Mouse (Mus musculus): Measurements from ENCODE around the gene Dscaml1. TPM values are rescaled to one million over a fixed set of nuclear protein-coding genes. Genes with fewer than 3 reads are reported as not detected.

Gene Dscaml1
- polyA plus RNA-seq, 1 experiment from 2014 or later: 0.23 TPM

DNA sequence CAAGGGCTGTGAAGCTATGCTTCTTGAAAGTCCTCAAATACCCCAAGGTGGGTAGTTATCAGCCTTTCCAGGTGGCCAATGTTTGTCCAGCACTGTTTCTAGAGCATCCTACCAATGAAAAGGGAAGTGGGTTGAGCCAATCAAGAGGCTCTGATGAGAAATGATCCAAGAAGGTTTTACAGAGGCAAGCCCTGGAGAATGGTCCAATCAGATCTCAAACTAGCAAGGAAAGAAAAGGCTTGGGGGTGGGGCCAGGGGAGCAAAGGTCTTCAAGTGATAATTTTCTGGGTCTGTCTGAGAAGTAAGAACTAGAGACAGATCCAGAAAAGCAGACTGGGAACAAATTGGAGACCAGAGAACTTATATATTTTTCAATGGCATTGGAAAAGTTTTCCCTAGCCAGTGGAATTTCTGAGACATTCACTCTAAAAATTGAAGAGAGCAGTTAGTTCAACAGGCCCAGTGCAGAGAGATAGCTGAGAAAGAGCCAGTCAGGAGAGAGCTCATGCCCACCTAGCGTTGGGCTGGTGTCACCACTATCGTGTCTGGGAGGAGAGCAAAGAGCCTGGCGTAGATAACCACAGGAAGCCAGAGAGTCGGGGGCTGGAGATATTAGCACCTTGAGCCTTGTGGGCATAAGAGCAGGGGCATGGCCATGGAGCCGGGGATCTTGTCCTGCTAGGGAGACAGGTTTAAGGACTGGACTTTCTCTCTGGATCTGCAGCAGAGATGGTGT is 140.6 kb downstream of the Dscaml1 start:
- no peak overlapping the region for H3K27ac ChIP-seq (ENCODE audit: low read depth, low read length)
- no peak overlapping the region for H3K9ac ChIP-seq (ENCODE audit: low read depth, low read length)
- H3K27me3 ChIP-seq (ENCODE audit: control insufficient read depth, insufficient read depth, low read length): peaks cover 3% of the 10 kb centered on the region; the same call in 1 of the 2 replicates
- no peak overlapping the region for H3K4me2 ChIP-seq
- no peaks in the 10 kb centered on the region for H3K9me3 ChIP-seq (replicated peaks; ENCODE audit: control insufficient read depth, low read length)
- H3K36me3 ChIP-seq (ENCODE audit: control insufficient read depth, insufficient read depth, low read length): no peaks in the 10 kb centered on the region
- 45% methylated on average over 5 of the region's 5 CpGs for WGBS (ENCODE audit: insufficient replicate concordance)
- H3K4me1 ChIP-seq (ENCODE audit: control insufficient read depth, insufficient read depth, low read length): no peaks in the 10 kb centered on the region
- no peak for ATAC-seq (replicated peaks; ENCODE audit: insufficient number of reproducible peaks, low FRiP score, low TSS enrichment)
- H3K4me3 ChIP-seq (ENCODE audit: low read depth, low read length): no peak overlapping the region

- H3K36me3 ChIP-seq (ENCODE audit: control insufficient read depth, insufficient read depth, low read length): no peaks in the 10 kb centered on the region
- H3K27me3 ChIP-seq (ENCODE audit: control insufficient read depth, insufficient read depth, low read length): peaks cover 3% of the 10 kb centered on the region; the same call in 1 of the 2 replicates
- H3K4me3 ChIP-seq (ENCODE audit: low read depth, low read length): no peak overlapping the region
- H3K27ac ChIP-seq (ENCODE audit: low read depth, low read length): no peak overlapping the region
- no peak for ATAC-seq (replicated peaks; ENCODE audit: insufficient number of reproducible peaks, low FRiP score, low TSS enrichment)
- no peak overlapping the region for H3K9ac ChIP-seq (ENCODE audit: low read depth, low read length)
- no peaks in the 10 kb centered on the region for H3K9me3 ChIP-seq (replicated peaks; ENCODE audit: control insufficient read depth, low read length)
- no peak overlapping the region for H3K4me2 ChIP-seq
- peaks cover 6% of the 10 kb centered on the region for H3K4me1 ChIP-seq (ENCODE audit: control insufficient read depth, insufficient read depth, low read length)
- WGBS (ENCODE audit: insufficient replicate concordance): 61% methylated on average over 3 of the region's 3 CpGs
Observed at GRCm38 (mm10) chr9:45569680-45570079, 143.3 kb downstream of the Dscaml1 start.

DNA sequence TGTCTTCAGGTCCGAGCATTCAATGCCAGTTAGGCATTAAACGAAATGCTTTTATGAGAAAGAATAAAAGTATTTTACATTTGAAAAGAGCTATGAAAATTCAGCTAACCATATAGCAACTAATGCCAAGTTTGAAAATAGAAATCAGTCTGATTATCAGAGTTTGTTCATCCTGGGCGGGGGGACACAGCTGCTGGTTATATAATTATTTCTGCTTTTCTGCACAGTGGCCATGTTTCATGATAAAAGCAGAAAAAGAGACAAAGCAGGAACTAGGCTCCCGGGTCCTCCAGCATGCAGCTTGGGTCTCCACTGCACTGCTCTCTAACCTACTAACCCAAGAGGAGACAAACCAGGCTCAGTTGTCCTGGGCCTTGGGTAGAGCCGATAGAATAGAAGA is 143.9 kb downstream of the Dscaml1 start:
- Histone ChIP-seq H3K9ac (ENCODE audit: low read depth, low read length) (no peak overlapping the region), H3K27me3 (ENCODE audit: control insufficient read depth, insufficient read depth, low read length) (peaks cover 3% of the 10 kb centered on the region; the same call in 1 of the 2 replicates), H3K4me1 (ENCODE audit: control insufficient read depth, insufficient read depth, low read length) (peaks cover 6% of the 10 kb centered on the region), H3K27ac (ENCODE audit: low read depth, low read length) (no peak overlapping the region), H3K4me3 (ENCODE audit: low read depth, low read length) (no peak overlapping the region), H3K9me3 (replicated peaks; ENCODE audit: control insufficient read depth, low read length) (no peaks in the 10 kb centered on the region), H3K4me2 (no peak overlapping the region), H3K36me3 (ENCODE audit: control insufficient read depth, insufficient read depth, low read length) (no peaks in the 10 kb centered on the region)
- no peak for ATAC-seq (replicated peaks; ENCODE audit: insufficient number of reproducible peaks, low FRiP score, low TSS enrichment)
- 77% methylated on average over 5 of the region's 5 CpGs for WGBS (ENCODE audit: insufficient replicate concordance)

DNA sequence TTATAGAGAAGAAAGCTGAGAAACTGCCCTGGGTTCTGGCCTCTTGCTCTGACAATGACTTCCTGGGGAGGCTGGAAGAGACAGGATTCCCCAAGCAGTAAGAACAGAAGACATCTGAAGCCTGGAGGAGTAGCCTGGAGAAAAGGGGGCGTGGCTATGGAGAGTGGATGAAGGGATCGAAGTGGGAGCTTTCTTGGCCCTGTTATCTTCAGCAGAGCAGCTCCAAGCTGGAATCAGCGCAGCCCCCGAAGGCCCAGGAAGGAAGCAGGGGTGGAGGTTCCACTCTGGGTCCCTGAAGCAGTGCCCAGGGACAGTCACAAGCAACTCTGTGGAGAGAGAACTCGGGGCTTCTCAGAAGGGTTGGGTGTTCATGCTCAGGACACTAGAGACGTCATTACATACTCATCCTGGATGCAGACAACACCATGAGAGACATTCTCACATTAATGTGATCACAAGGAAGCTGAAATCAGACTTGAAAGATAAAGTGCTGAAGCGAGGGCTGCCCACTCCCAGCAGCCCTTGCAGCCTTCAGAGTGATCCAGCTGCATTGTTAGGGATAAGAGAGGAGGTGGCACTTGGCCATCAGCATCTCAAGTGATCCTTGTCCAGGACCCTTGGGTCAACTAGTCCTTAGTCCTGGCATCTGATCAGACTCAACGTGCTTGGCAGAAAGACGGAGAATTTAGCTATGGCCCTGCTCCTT is 146.5 kb downstream of the Dscaml1 start:
- Histone ChIP-seq H3K4me1 (ENCODE audit: control insufficient read depth, insufficient read depth, low read length) (peaks cover 6% of the 10 kb centered on the region), H3K36me3 (ENCODE audit: control insufficient read depth, insufficient read depth, low read length) (no peaks in the 10 kb centered on the region), H3K9me3 (replicated peaks; ENCODE audit: control insufficient read depth, low read length) (no peaks in the 10 kb centered on the region), H3K4me2 (no peak overlapping the region), H3K27me3 (ENCODE audit: control insufficient read depth, insufficient read depth, low read length) (no peaks in the 10 kb centered on the region), H3K9ac (ENCODE audit: low read depth, low read length) (no peak overlapping the region), H3K27ac (ENCODE audit: low read depth, low read length) (no peak overlapping the region), H3K4me3 (ENCODE audit: low read depth, low read length) (no peak overlapping the region)
- ATAC-seq (replicated peaks; ENCODE audit: insufficient number of reproducible peaks, low FRiP score, low TSS enrichment): no peak
- WGBS (ENCODE audit: insufficient replicate concordance): 26% methylated on average over 9 of the region's 9 CpGs

- Histone ChIP-seq H3K36me3 (ENCODE audit: control insufficient read depth, insufficient read depth, low read length) (no peaks in the 10 kb centered on the region), H3K9ac (ENCODE audit: low read depth, low read length) (no peak overlapping the region), H3K27me3 (ENCODE audit: control insufficient read depth, insufficient read depth, low read length) (no peaks in the 10 kb centered on the region), H3K4me3 (ENCODE audit: low read depth, low read length) (no peak overlapping the region), H3K4me2 (no peak overlapping the region), H3K27ac (ENCODE audit: low read depth, low read length) (no peak overlapping the region), H3K9me3 (replicated peaks; ENCODE audit: control insufficient read depth, low read length) (no peaks in the 10 kb centered on the region), H3K4me1 (ENCODE audit: control insufficient read depth, insufficient read depth, low read length) (peaks cover 6% of the 10 kb centered on the region)
- ATAC-seq (replicated peaks; ENCODE audit: insufficient number of reproducible peaks, low FRiP score, low TSS enrichment): no peak
Observed at GRCm38 (mm10) chr9:45573493-45573815, 147.0 kb downstream of the Dscaml1 start.

- Histone ChIP-seq H3K27me3 (ENCODE audit: control insufficient read depth, insufficient read depth, low read length) (no peaks in the 10 kb centered on the region), H3K4me3 (ENCODE audit: low read depth, low read length) (no peak overlapping the region), H3K4me1 (ENCODE audit: control insufficient read depth, insufficient read depth, low read length) (peaks cover 6% of the 10 kb centered on the region), H3K9ac (ENCODE audit: low read depth, low read length) (no peak overlapping the region), H3K36me3 (ENCODE audit: control insufficient read depth, insufficient read depth, low read length) (no peaks in the 10 kb centered on the region), H3K27ac (ENCODE audit: low read depth, low read length) (no peak overlapping the region), H3K4me2 (no peak overlapping the region), H3K9me3 (replicated peaks; ENCODE audit: control insufficient read depth, low read length) (no peaks in the 10 kb centered on the region)
- WGBS (ENCODE audit: insufficient replicate concordance): 64% methylated on average over 8 of the region's 8 CpGs
- no peak for ATAC-seq (replicated peaks; ENCODE audit: insufficient number of reproducible peaks, low FRiP score, low TSS enrichment)
Observed at GRCm38 (mm10) chr9:45574021-45574420, 147.6 kb downstream of the Dscaml1 start.

DNA sequence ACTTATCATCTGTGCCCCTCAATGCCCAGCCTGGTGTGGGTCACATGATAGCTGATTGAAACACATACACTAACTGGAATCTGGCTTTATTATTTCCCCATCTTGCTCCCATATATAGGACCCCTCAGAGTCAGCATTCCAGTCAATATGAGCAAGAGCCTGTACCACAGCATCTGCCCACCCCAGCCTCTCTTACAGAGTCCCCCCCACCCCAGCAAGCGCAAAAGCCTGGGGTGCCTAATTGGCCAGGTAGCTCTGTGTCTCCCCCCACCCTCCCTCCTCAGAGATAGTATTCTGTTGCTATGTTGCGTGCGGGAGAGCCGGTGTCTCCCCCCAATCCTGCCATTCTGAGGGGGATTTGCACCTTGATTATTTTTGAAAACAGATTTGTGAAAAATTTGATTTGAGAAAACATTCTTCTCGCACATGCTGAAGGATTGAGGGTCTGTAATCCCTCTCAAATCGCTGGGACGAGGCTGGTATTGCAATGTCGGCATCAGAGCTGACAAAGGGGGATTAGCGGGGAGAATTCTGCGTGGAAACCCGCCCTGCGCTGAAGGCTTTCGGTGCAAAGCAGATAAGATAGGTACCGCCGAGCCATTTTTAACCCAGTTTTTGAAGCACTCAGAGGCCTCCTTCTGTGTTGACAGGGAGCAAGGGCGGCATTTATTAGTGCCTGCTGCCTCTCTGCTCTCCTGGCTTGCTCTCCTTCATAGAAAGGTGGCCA is 153.8 kb downstream of the Dscaml1 start:
- H3K27ac ChIP-seq (ENCODE audit: low read depth, low read length): no peak overlapping the region
- WGBS (ENCODE audit: insufficient replicate concordance): 32% methylated on average over 16 of the region's 16 CpGs
- no peaks in the 10 kb centered on the region for H3K36me3 ChIP-seq (ENCODE audit: control insufficient read depth, insufficient read depth, low read length)
- no peak for ATAC-seq (replicated peaks; ENCODE audit: insufficient number of reproducible peaks, low FRiP score, low TSS enrichment)
- no peak overlapping the region for H3K9ac ChIP-seq (ENCODE audit: low read depth, low read length)
- peaks cover 3% of the 10 kb centered on the region; the same call in 1 of the 2 replicates for H3K27me3 ChIP-seq (ENCODE audit: control insufficient read depth, insufficient read depth, low read length)
- H3K9me3 ChIP-seq (replicated peaks; ENCODE audit: control insufficient read depth, low read length): no peaks in the 10 kb centered on the region
- no peak overlapping the region for H3K4me3 ChIP-seq (ENCODE audit: low read depth, low read length)
- peak overlapping the region; percentile 33 for H3K4me2 ChIP-seq
- peaks cover 9% of the 10 kb centered on the region for H3K4me1 ChIP-seq (ENCODE audit: control insufficient read depth, insufficient read depth, low read length)

- Histone ChIP-seq H3K36me3 (ENCODE audit: control insufficient read depth, insufficient read depth, low read length) (no peaks in the 10 kb centered on the region), H3K9me3 (replicated peaks; ENCODE audit: control insufficient read depth, low read length) (no peaks in the 10 kb centered on the region), H3K4me3 (ENCODE audit: low read depth, low read length) (no peak overlapping the region), H3K4me1 (ENCODE audit: control insufficient read depth, insufficient read depth, low read length) (no peaks in the 10 kb centered on the region), H3K4me2 (no peak overlapping the region), H3K27me3 (ENCODE audit: control insufficient read depth, insufficient read depth, low read length) (peaks cover 1% of the 10 kb centered on the region; the same call in 1 of the 2 replicates), H3K9ac (ENCODE audit: low read depth, low read length) (no peak overlapping the region), H3K27ac (ENCODE audit: low read depth, low read length) (no peak overlapping the region)
- WGBS (ENCODE audit: insufficient replicate concordance): 54% methylated on average over 9 of the region's 9 CpGs
- ATAC-seq (replicated peaks; ENCODE audit: insufficient number of reproducible peaks, low FRiP score, low TSS enrichment): no peak
Observed at GRCm38 (mm10) chr9:45586475-45586874, 160.0 kb downstream of the Dscaml1 start.

All from heart, embryonic 11.5 days (tissue).